Mouse (Mus musculus): ENCODE measurements around the gene Gm11444. TPM values are rescaled to one million over a fixed set of nuclear protein-coding genes. Genes with fewer than 3 reads are reported as not detected.

The Gm11444 gene
- total and polyA plus RNA-seq, 2 experiments: not detected

DNA sequence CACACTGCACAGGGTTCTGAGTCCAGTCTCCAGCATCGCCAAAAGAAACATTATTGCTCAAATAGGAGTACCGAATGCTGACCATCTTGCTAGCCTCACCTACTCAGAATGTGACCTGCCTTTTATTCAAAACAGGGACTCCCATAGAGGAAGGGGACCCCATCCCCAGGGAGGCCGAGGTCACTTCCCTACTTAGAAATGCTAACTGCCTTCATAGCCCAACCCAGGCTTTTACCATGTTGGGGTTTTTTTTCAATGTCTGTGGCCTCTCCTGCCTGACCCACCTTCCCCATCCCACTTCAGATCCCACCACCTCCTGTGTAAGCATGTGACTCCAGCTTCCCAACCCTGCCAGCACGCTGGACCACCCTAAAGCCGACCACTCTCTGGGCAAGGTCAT, 38.5 kb downstream of the Gm11444 start:
- DNase-seq (ENCODE audit: extremely low read depth, low read depth, low spot score): no peak
- TF ChIP-seq CTCF (IDR thresholded peaks at IDR 0.05; ENCODE audit: low read depth, low read length) (no peak), POLR2A (IDR thresholded peaks at IDR 0.05; ENCODE audit: extremely low read depth, insufficient read depth, low read length) (no peak)
- Histone ChIP-seq H3K27ac (replicated peaks; ENCODE audit: insufficient read depth, low read depth, low read length) (no peak overlapping the region), H3K27me3 (ENCODE audit: control insufficient read depth, insufficient read depth, low read length) (no peaks in the 10 kb centered on the region), H3K4me3 (ENCODE audit: insufficient read depth, low read depth, low read length) (no peak overlapping the region), H3K9ac (ENCODE audit: low read depth, low read length) (no peak overlapping the region), H3K79me2 (ENCODE audit: control insufficient read depth, insufficient read depth, low read length) (no peaks in the 10 kb centered on the region), H3K36me3 (ENCODE audit: control insufficient read depth, insufficient read depth, low read length) (no peaks in the 10 kb centered on the region), H3K4me1 (ENCODE audit: control insufficient read depth, insufficient read depth, low read length) (peaks cover 7% of the 10 kb centered on the region)
- 94% methylated on average over 5 of the region's 5 CpGs for WGBS

- peaks cover 7% of the 10 kb centered on the region for H3K4me1 ChIP-seq (ENCODE audit: control insufficient read depth, insufficient read depth, low read length)
- no peaks in the 10 kb centered on the region for H3K36me3 ChIP-seq (ENCODE audit: control insufficient read depth, insufficient read depth, low read length)
- WGBS: 76% methylated on average over 4 of the region's 4 CpGs
- DNase-seq (ENCODE audit: extremely low read depth, low read depth, low spot score): peak; percentile 22
- H3K9ac ChIP-seq (ENCODE audit: low read depth, low read length): no peak overlapping the region
- H3K4me3 ChIP-seq (ENCODE audit: insufficient read depth, low read depth, low read length): no peak overlapping the region
- TF ChIP-seq POLR2A (IDR thresholded peaks at IDR 0.05; ENCODE audit: extremely low read depth, insufficient read depth, low read length): no peak
- no peak for TF ChIP-seq CTCF (IDR thresholded peaks at IDR 0.05; ENCODE audit: low read depth, low read length)
- no peaks in the 10 kb centered on the region for H3K27me3 ChIP-seq (ENCODE audit: control insufficient read depth, insufficient read depth, low read length)
- no peaks in the 10 kb centered on the region for H3K79me2 ChIP-seq (ENCODE audit: control insufficient read depth, insufficient read depth, low read length)
- H3K27ac ChIP-seq (replicated peaks; ENCODE audit: insufficient read depth, low read depth, low read length): no peak overlapping the region
These were observed 38.9 kb downstream of the Gm11444 start for GRCm38 (mm10) chr11:85811229-85811628.

- Histone ChIP-seq H3K4me1 (ENCODE audit: control insufficient read depth, insufficient read depth, low read length) (peaks cover under 1% of the 10 kb centered on the region), H3K4me3 (ENCODE audit: insufficient read depth, low read depth, low read length) (no peak overlapping the region), H3K27ac (replicated peaks; ENCODE audit: insufficient read depth, low read depth, low read length) (no peak overlapping the region), H3K9ac (ENCODE audit: low read depth, low read length) (no peak overlapping the region), H3K27me3 (ENCODE audit: control insufficient read depth, insufficient read depth, low read length) (no peaks in the 10 kb centered on the region), H3K36me3 (ENCODE audit: control insufficient read depth, insufficient read depth, low read length) (no peaks in the 10 kb centered on the region), H3K79me2 (ENCODE audit: control insufficient read depth, insufficient read depth, low read length) (no peaks in the 10 kb centered on the region)
- no peak for DNase-seq (ENCODE audit: extremely low read depth, low read depth, low spot score)
- no peak for TF ChIP-seq CTCF (IDR thresholded peaks at IDR 0.05; ENCODE audit: low read depth, low read length)
- no peak for TF ChIP-seq POLR2A (IDR thresholded peaks at IDR 0.05; ENCODE audit: extremely low read depth, insufficient read depth, low read length)
- WGBS: 81% methylated on average over 11 of the region's 11 CpGs
These were observed 42.8 kb downstream of the Gm11444 start for GRCm38 (mm10) chr11:85807353-85807752.

- H3K27me3 ChIP-seq (ENCODE audit: control insufficient read depth, insufficient read depth, low read length): no peaks in the 10 kb centered on the region
- no peak overlapping the region for H3K9ac ChIP-seq (ENCODE audit: low read depth, low read length)
These were observed 44.4 kb downstream of the Gm11444 start for GRCm38 (mm10) chr11:85805779-85806178.

GRCm38 (mm10) chr11:85804048-85804447, 46.1 kb downstream of the Gm11444 start:
- no peak overlapping the region for H3K9ac ChIP-seq (ENCODE audit: low read depth, low read length)

More at GRCm38 (mm10) chr11:85805779-85806178, 44.4 kb downstream of the Gm11444 start:
- 90% methylated on average over 1 of the region's 1 CpGs for WGBS
- Histone ChIP-seq H3K36me3 (ENCODE audit: control insufficient read depth, insufficient read depth, low read length) (no peaks in the 10 kb centered on the region), H3K4me3 (ENCODE audit: insufficient read depth, low read depth, low read length) (no peak overlapping the region), H3K4me1 (ENCODE audit: control insufficient read depth, insufficient read depth, low read length) (no peaks in the 10 kb centered on the region), H3K27ac (replicated peaks; ENCODE audit: insufficient read depth, low read depth, low read length) (no peak overlapping the region), H3K79me2 (ENCODE audit: control insufficient read depth, insufficient read depth, low read length) (no peaks in the 10 kb centered on the region)
- no peak for TF ChIP-seq POLR2A (IDR thresholded peaks at IDR 0.05; ENCODE audit: extremely low read depth, insufficient read depth, low read length)
- TF ChIP-seq CTCF (IDR thresholded peaks at IDR 0.05; ENCODE audit: low read depth, low read length): no peak
- DNase-seq (ENCODE audit: extremely low read depth, low read depth, low spot score): no peak

DNA sequence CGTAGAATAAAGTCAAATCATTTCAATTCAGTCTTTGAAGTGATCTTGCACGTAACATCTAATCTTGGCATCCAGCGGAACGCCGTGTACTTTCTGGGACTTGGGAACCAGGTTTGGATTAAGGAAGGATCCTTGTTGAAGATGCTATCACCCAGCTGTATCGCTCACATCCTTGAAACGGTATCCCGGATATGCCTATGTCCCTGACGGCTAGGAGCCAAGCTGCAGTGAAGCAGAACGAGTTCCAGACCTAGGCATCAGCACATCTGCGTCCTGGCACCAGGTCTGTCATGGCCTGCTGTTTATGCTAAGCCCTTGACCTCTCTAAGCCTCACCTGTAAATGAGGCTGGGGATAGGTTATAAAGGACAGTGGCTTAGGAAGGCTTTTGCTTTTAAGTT, 49.8 kb downstream of the Gm11444 start:
- no peaks in the 10 kb centered on the region for H3K27me3 ChIP-seq (ENCODE audit: control insufficient read depth, insufficient read depth, low read length)
- 86% methylated on average over 11 of the region's 11 CpGs for WGBS
- no peaks in the 10 kb centered on the region for H3K36me3 ChIP-seq (ENCODE audit: control insufficient read depth, insufficient read depth, low read length)
- H3K79me2 ChIP-seq (ENCODE audit: control insufficient read depth, insufficient read depth, low read length): no peaks in the 10 kb centered on the region
- no peak overlapping the region for H3K9ac ChIP-seq (ENCODE audit: low read depth, low read length)
- no peak overlapping the region for H3K27ac ChIP-seq (replicated peaks; ENCODE audit: insufficient read depth, low read depth, low read length)
- DNase-seq (ENCODE audit: extremely low read depth, low read depth, low spot score): no peak
- no peaks in the 10 kb centered on the region for H3K4me1 ChIP-seq (ENCODE audit: control insufficient read depth, insufficient read depth, low read length)
- no peak overlapping the region for H3K4me3 ChIP-seq (ENCODE audit: insufficient read depth, low read depth, low read length)
- no peak for TF ChIP-seq CTCF (IDR thresholded peaks at IDR 0.05; ENCODE audit: low read depth, low read length)
- TF ChIP-seq POLR2A (IDR thresholded peaks at IDR 0.05; ENCODE audit: extremely low read depth, insufficient read depth, low read length): no peak

More at GRCm38 (mm10) chr11:85804048-85804447, 46.1 kb downstream of the Gm11444 start:
- no peaks in the 10 kb centered on the region for H3K27me3 ChIP-seq (ENCODE audit: control insufficient read depth, insufficient read depth, low read length)
- H3K27ac ChIP-seq (replicated peaks; ENCODE audit: insufficient read depth, low read depth, low read length): no peak overlapping the region
- H3K36me3 ChIP-seq (ENCODE audit: control insufficient read depth, insufficient read depth, low read length): no peaks in the 10 kb centered on the region
- no peaks in the 10 kb centered on the region for H3K79me2 ChIP-seq (ENCODE audit: control insufficient read depth, insufficient read depth, low read length)
- H3K4me1 ChIP-seq (ENCODE audit: control insufficient read depth, insufficient read depth, low read length): no peaks in the 10 kb centered on the region
- 83% methylated on average over 5 of the region's 5 CpGs for WGBS
- no peak for DNase-seq (ENCODE audit: extremely low read depth, low read depth, low spot score)
- no peak for TF ChIP-seq CTCF (IDR thresholded peaks at IDR 0.05; ENCODE audit: low read depth, low read length)
- TF ChIP-seq POLR2A (IDR thresholded peaks at IDR 0.05; ENCODE audit: extremely low read depth, insufficient read depth, low read length): no peak
- H3K4me3 ChIP-seq (ENCODE audit: insufficient read depth, low read depth, low read length): no peak overlapping the region

Measured in liver, adult 2 months (tissue).